In the genomic region with DNA sequence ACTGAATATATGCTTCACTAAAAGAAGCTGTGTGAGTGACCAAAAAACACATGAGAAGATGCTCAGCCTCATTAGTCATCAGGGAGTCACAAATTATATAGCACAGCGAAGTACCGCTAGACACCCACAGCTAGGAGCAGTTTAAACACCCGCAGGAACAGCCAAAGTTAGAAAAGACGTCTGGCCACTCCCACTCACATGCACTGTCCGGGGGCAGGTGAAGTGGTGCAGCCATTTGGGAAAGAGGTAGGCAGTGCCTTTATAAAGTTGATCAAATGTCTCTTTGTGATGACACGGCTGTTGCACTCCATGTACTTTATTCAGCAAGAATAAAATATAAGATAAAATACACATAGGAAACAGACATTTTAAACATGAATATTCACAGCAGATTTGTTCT, we compare ENCODE assay signal across 31 mouse cellular contexts.
A peak's percentile ranks its signal among the peaks of the same experiment; 100 is the strongest.
DNase-seq lines count a peak whose midpoint lies in the region; ATAC-seq lines count a peak whose summit lies in the region.
"Had no signal": no experiment of that assay in that cellular context is flagged by ENCODE, and none has a peak within 500 bp of the region (broad histone marks: within the 10 kb centered on the region; RNA-seq: fewer than 3 reads in every experiment).

No protein-coding gene starts in this region.

- no peak overlapping the region for H3K9ac ChIP-seq in midbrain, embryonic 11.5 days (ENCODE audit: low read length)
- H3K9ac ChIP-seq in midbrain, embryonic 16.5 days (ENCODE audit: low read depth, low read length) = no peak overlapping the region
- H3K9ac ChIP-seq: forebrain, embryonic 13.5 days; hindbrain, embryonic 12.5 days; intestine, embryonic 15.5 days; limb, embryonic 15.5 days; liver, embryonic 15.5 days; lung, embryonic 14.5 days; midbrain, embryonic 13.5 days had no signal

- H3K36me3 ChIP-seq in midbrain, embryonic 11.5 days (ENCODE audit: control insufficient read depth, insufficient read depth, low read length) = no peaks in the 10 kb centered on the region
- no peaks in the 10 kb centered on the region for H3K36me3 ChIP-seq in midbrain, embryonic 16.5 days (ENCODE audit: control insufficient read depth, insufficient read depth, low read length)
- H3K36me3 ChIP-seq: hindbrain, embryonic 12.5 days; intestine, embryonic 15.5 days; limb, embryonic 10.5 days; limb, embryonic 15.5 days; liver, embryonic 15.5 days; midbrain, embryonic 13.5 days had no signal

- H3K4me1 ChIP-seq in midbrain, embryonic 11.5 days (ENCODE audit: control insufficient read depth, insufficient read depth, low read length) = no peaks in the 10 kb centered on the region
- 0 out of 2 replicates have a peak, but pooled peaks cover 2% of the 10 kb centered on the region for H3K4me1 ChIP-seq in midbrain, embryonic 16.5 days (ENCODE audit: control insufficient read depth, insufficient read depth, low read length)
- H3K4me1 ChIP-seq: forebrain, embryonic 13.5 days; hindbrain, embryonic 12.5 days; intestine, embryonic 15.5 days; limb, embryonic 10.5 days; limb, embryonic 15.5 days; liver, embryonic 15.5 days; midbrain, embryonic 13.5 days had no signal

- H3K4me3 ChIP-seq in midbrain, embryonic 11.5 days (ENCODE audit: low read depth, low read length) = no peak overlapping the region
- no peak overlapping the region for H3K4me3 ChIP-seq in midbrain, embryonic 16.5 days (ENCODE audit: low read depth, low read length)
- H3K4me3 ChIP-seq: forebrain, embryonic 13.5 days; hindbrain, embryonic 12.5 days; intestine, embryonic 15.5 days; layer of hippocampus, adult 2 months; limb, embryonic 10.5 days; limb, embryonic 15.5 days; liver, embryonic 15.5 days; midbrain, embryonic 13.5 days had no signal

- H3K27ac ChIP-seq in midbrain, embryonic 11.5 days (ENCODE audit: low read depth, low read length) = no peak overlapping the region
- no peak overlapping the region for H3K27ac ChIP-seq in midbrain, embryonic 16.5 days (ENCODE audit: low read length)
- H3K27ac ChIP-seq: forebrain, embryonic 13.5 days; hindbrain, embryonic 12.5 days; hindbrain, postnatal 0 days; intestine, embryonic 15.5 days; layer of hippocampus, adult 2 months; limb, embryonic 10.5 days; limb, embryonic 15.5 days; liver, embryonic 15.5 days; midbrain, embryonic 13.5 days had no signal

- WGBS in midbrain, embryonic 11.5 days = 83% methylated on average over 6 of the region's 6 CpGs
- 80% methylated on average over 6 of the region's 6 CpGs for WGBS in midbrain, embryonic 16.5 days

- H3K9me3 ChIP-seq in midbrain, embryonic 11.5 days (ENCODE audit: control insufficient read depth, low read length) = no peaks in the 10 kb centered on the region
- no peaks in the 10 kb centered on the region for H3K9me3 ChIP-seq in midbrain, embryonic 16.5 days (replicated peaks; ENCODE audit: control insufficient read depth, low read length, poor library complexity, severe bottlenecking)
- H3K9me3 ChIP-seq: forebrain, embryonic 13.5 days; hindbrain, embryonic 12.5 days; intestine, embryonic 15.5 days; limb, embryonic 10.5 days; limb, embryonic 15.5 days; liver, embryonic 15.5 days; midbrain, embryonic 13.5 days had no signal

- DNase-seq in frontal cortex, postnatal 25 days (ENCODE audit: low spot score in 2 of 2) = no peak
- DNase-seq in midbrain, embryonic 11.5 days (ENCODE audit: low spot score, missing footprints) = peak; percentile 51
- DNase-seq in brain, adult 2 months (ENCODE audit: low read depth, low spot score) = peak; percentile 85
- DNase-seq in right cerebral cortex, postnatal 36 days (ENCODE audit: low spot score in 2 of 2) = peak; percentile 59 to 76
- DNase-seq: adrenal gland, postnatal 10 days; cerebellum, adult 11 months; cerebellum, adult 9-10 months; cerebellum, postnatal 36 days; gastrocnemius, postnatal 10 days; heart, adult 11 months; heart, postnatal 36 days; kidney, adult 2 months; kidney, postnatal 36 days; lung, embryonic 14.5 days; retina, postnatal 1 day; spleen, adult 18-20 months; thymus, postnatal 14 days had no signal

- ATAC-seq in frontal cortex, adult (ENCODE audit: low TSS enrichment) = peak; percentile 25; the same call in 1 of the 2 replicates
- ATAC-seq in midbrain, embryonic 11.5 days (ENCODE audit: low FRiP score) = no peak
- no peak for ATAC-seq in midbrain, embryonic 16.5 days
- no peak for ATAC-seq in megakaryocyte-erythroid progenitor cell, adult 5-6 weeks (replicated peaks; ENCODE audit: low FRiP score, low TSS enrichment, poor library complexity, severe bottlenecking)
- ATAC-seq: forebrain, embryonic 13.5 days; hindbrain, postnatal 0 days; intestine, embryonic 15.5 days; midbrain, embryonic 13.5 days; Patski had no signal

- H3K4me2 ChIP-seq in midbrain, embryonic 11.5 days = no peak overlapping the region
- H3K4me2 ChIP-seq in midbrain, embryonic 16.5 days (ENCODE audit: low read length) = no peak overlapping the region
- H3K4me2 ChIP-seq: forebrain, embryonic 13.5 days; heart, embryonic 11.5 days; hindbrain, embryonic 12.5 days; intestine, embryonic 15.5 days; limb, embryonic 15.5 days; liver, embryonic 15.5 days; lung, embryonic 14.5 days; midbrain, embryonic 13.5 days had no signal

- no peaks in the 10 kb centered on the region for H3K27me3 ChIP-seq in midbrain, embryonic 11.5 days (ENCODE audit: control insufficient read depth, insufficient read depth, low read length)
- H3K27me3 ChIP-seq in midbrain, embryonic 16.5 days (ENCODE audit: control insufficient read depth, insufficient read depth, low read depth, low read length) = no peaks in the 10 kb centered on the region
- H3K27me3 ChIP-seq: forebrain, embryonic 13.5 days; hindbrain, embryonic 12.5 days; intestine, embryonic 15.5 days; limb, embryonic 15.5 days; liver, embryonic 15.5 days; midbrain, embryonic 13.5 days; Patski had no signal

Comparison
In these comparisons a context has a peak if more than half of its experiments do, and no peak if none do; other contexts are left out.
1. DNase-seq: peak in midbrain, embryonic 11.5 days (single experiment), brain, adult 2 months (single experiment) and right cerebral cortex, postnatal 36 days (2 of 2); none in frontal cortex, postnatal 25 days (0 of 2).